Mouse (Mus musculus): Measurements from ENCODE around the gene Rab3il1. TPM values are rescaled to one million over a fixed set of nuclear protein-coding genes. Genes with fewer than 3 reads are reported as not detected.
A peak's percentile ranks its signal among the peaks of the same experiment; 100 is the strongest.

Rab3il1 gene
- total and polyA plus RNA-seq, 3 experiments, result 0.04 TPM; not detected in 2

GRCm38 (mm10) chr19:10071892-10072291, 70.4 kb downstream of the Rab3il1 start:
- H3K36me3 ChIP-seq (replicated peaks in 1 of 2; ENCODE audit: control insufficient read depth in 1 of 2, insufficient read depth in 1 of 2, low read length in 1 of 2), result no peaks in the 10 kb centered on the region
- H3K4me3 ChIP-seq (replicated peaks in 1 of 3; ENCODE audit: low read depth in 2 of 3, low read length in 2 of 3, poor library complexity in 1 of 3), result no peak overlapping the region
- H3K27me3 ChIP-seq (replicated peaks), result no peaks in the 10 kb centered on the region
- peak; percentile 57 for DNase-seq (ENCODE audit: extremely low read depth)
- H3K9ac ChIP-seq (ENCODE audit: insufficient read depth, low read depth), result no peak overlapping the region
- in situ Hi-C loops (cut with MboI; ENCODE audit: low pct_ligation_motif_present, low pct_unique_long_range_greater_than_20kb, low sequenced_read_pairs) (no loop called here), dilution Hi-C loops (cut with MboI; ENCODE audit: extremely low pct_ligation_motif_present, extremely low pct_unique_long_range_greater_than_20kb, low sequenced_read_pairs) (no loop called here)
- no peaks in the 10 kb centered on the region for H3K79me2 ChIP-seq (replicated peaks; ENCODE audit: control insufficient read depth, extremely low read depth, insufficient read depth, poor library complexity, severe bottlenecking)
- H3K9me3 ChIP-seq (replicated peaks; ENCODE audit: low read length), result peaks cover 18% of the 10 kb centered on the region
- peaks cover 3 to 28% of the 10 kb centered on the region in 2 experiments; a peak in 2 of 4 replicates for H3K4me1 ChIP-seq (ENCODE audit: control insufficient read depth in 1 of 2, insufficient read depth in 2 of 2)
- no peak overlapping the region for H3K27ac ChIP-seq (ENCODE audit: insufficient read depth, low read depth)
- no peak for TF ChIP-seq MYC (IDR thresholded peaks at IDR 0.05; ENCODE audit: low read depth, low read length)
- no peak for TF ChIP-seq RCOR1 (conservative IDR thresholded peaks at IDR 0.05; ENCODE audit: low read depth, low read length)
- TF ChIP-seq NELFE (IDR thresholded peaks at IDR 0.05; ENCODE audit: low read depth, low read length), result no peak
- TF ChIP-seq ETS1 (conservative IDR thresholded peaks at IDR 0.05; ENCODE audit: low read depth, low read length), result no peak
- no peak for TF ChIP-seq MXI1 (IDR thresholded peaks at IDR 0.05; ENCODE audit: low read depth, low read length)
- TF ChIP-seq MEF2A (IDR thresholded peaks at IDR 0.05; ENCODE audit: borderline replicate concordance, low read depth, low read length), result no peak
- no peak for TF ChIP-seq ZC3H11A (IDR thresholded peaks at IDR 0.05; ENCODE audit: low read depth, low read length)
- no peak for TF ChIP-seq SIN3A (IDR thresholded peaks at IDR 0.05; ENCODE audit: low read length)
- peak; percentile 16; the same call in 1 of the 2 replicates for TF ChIP-seq EP300 (IDR thresholded peaks at IDR 0.05; ENCODE audit: low read length)
- TF ChIP-seq BHLHE40 (IDR thresholded peaks at IDR 0.05; ENCODE audit: low read depth, low read length), result peak; percentile 64
- no peak overlapping the region for H3K4me2 ChIP-seq (ENCODE audit: insufficient read depth, low read depth, poor library complexity, severe bottlenecking)

DNA sequence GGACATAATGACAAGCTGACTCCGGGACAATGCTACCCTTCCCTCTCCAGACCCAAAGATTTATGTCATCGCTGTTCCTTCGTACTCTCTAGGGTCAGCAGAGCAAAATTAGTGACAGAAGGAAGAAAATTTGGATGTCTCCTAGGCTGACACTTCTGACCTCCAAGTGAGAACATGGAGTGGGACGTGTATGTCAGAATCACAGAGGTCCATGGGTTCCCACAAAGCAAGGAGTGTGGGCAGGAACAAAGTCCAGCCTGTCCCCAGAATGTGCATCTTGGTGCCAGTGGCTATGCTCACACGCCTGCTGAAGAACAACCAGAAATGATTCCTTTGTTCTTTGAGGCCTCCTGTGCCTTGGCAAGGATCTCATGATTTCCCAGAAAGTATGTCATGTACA, 71.7 kb downstream of the Rab3il1 start:
- H3K9ac ChIP-seq (ENCODE audit: insufficient read depth, low read depth), result no peak overlapping the region
- in situ Hi-C loops (cut with MboI; ENCODE audit: low pct_ligation_motif_present, low pct_unique_long_range_greater_than_20kb, low sequenced_read_pairs), result no loop called here
- peaks cover 3 to 25% of the 10 kb centered on the region in 2 experiments; a peak in 2 of 4 replicates for H3K4me1 ChIP-seq (ENCODE audit: control insufficient read depth in 1 of 2, insufficient read depth in 2 of 2)
- no peaks in the 10 kb centered on the region for H3K79me2 ChIP-seq (replicated peaks; ENCODE audit: control insufficient read depth, extremely low read depth, insufficient read depth, poor library complexity, severe bottlenecking)
- DNase-seq (ENCODE audit: extremely low read depth), result no peak
- H3K9me3 ChIP-seq (replicated peaks; ENCODE audit: low read length), result peaks cover 18% of the 10 kb centered on the region
- H3K27me3 ChIP-seq (replicated peaks), result no peaks in the 10 kb centered on the region
- no peak overlapping the region for H3K4me3 ChIP-seq (replicated peaks in 1 of 3; ENCODE audit: low read depth in 2 of 3, low read length in 2 of 3, poor library complexity in 1 of 3)
- no peak overlapping the region for H3K27ac ChIP-seq (ENCODE audit: insufficient read depth, low read depth)
- H3K4me2 ChIP-seq (ENCODE audit: insufficient read depth, low read depth, poor library complexity, severe bottlenecking), result no peak overlapping the region
- H3K36me3 ChIP-seq (replicated peaks in 1 of 2; ENCODE audit: control insufficient read depth in 1 of 2, insufficient read depth in 1 of 2, low read length in 1 of 2), result no peaks in the 10 kb centered on the region
- no peak for TF ChIP-seq NELFE (IDR thresholded peaks at IDR 0.05; ENCODE audit: low read depth, low read length)
- TF ChIP-seq ZMIZ1 (IDR thresholded peaks at IDR 0.05; ENCODE audit: low read depth, low read length), result no peak
- TF ChIP-seq BHLHE40 (IDR thresholded peaks at IDR 0.05; ENCODE audit: low read depth, low read length), result no peak
- TF ChIP-seq POLR2AphosphoS2 (IDR thresholded peaks at IDR 0.05; ENCODE audit: low read depth, low read length), result no peak
- no peak for TF ChIP-seq SIN3A (IDR thresholded peaks at IDR 0.05; ENCODE audit: low read length)
- no peak for TF ChIP-seq MXI1 (IDR thresholded peaks at IDR 0.05; ENCODE audit: low read depth, low read length)
- TF ChIP-seq ZKSCAN1 (IDR thresholded peaks at IDR 0.05; ENCODE audit: borderline replicate concordance, low read depth, low read length), result no peak
- dilution Hi-C loops (cut with MboI; ENCODE audit: extremely low pct_ligation_motif_present, extremely low pct_unique_long_range_greater_than_20kb, low sequenced_read_pairs), result no loop called here

DNA sequence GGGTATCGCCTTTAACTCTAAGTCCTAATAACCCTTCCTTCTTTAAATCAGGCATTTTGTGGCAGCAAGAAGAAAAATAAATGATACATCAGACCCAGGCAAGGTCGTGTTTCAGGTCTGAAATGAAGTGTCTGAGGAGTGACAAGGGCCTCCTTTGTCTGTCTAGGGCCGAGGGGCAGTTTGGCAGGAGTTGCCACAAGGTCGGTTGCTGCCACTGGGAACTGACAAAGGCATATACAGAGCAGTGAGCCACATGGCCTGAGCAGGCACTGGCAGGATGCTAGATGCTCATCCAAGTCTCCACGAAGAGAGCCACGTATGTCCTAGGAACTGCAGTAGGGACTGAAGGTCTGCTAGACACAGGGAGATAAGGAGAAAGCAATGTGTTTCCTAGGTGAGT, 76.9 kb downstream of the Rab3il1 start:
- H3K4me3 ChIP-seq (replicated peaks in 1 of 3; ENCODE audit: low read depth in 2 of 3, low read length in 2 of 3, poor library complexity in 1 of 3), result no peak overlapping the region
- in situ Hi-C loops (cut with MboI; ENCODE audit: low pct_ligation_motif_present, low pct_unique_long_range_greater_than_20kb, low sequenced_read_pairs) (no loop called here), dilution Hi-C loops (cut with MboI; ENCODE audit: extremely low pct_ligation_motif_present, extremely low pct_unique_long_range_greater_than_20kb, low sequenced_read_pairs) (no loop called here)
- H3K36me3 ChIP-seq (replicated peaks in 1 of 2; ENCODE audit: control insufficient read depth in 1 of 2, insufficient read depth in 1 of 2, low read length in 1 of 2), result no peaks in the 10 kb centered on the region
- no peaks in the 10 kb centered on the region for H3K27me3 ChIP-seq (replicated peaks)
- H3K9me3 ChIP-seq (replicated peaks; ENCODE audit: low read length), result no peaks in the 10 kb centered on the region
- no peak overlapping the region for H3K9ac ChIP-seq (ENCODE audit: insufficient read depth, low read depth)
- no peak for DNase-seq (ENCODE audit: extremely low read depth)
- no peaks in the 10 kb centered on the region for H3K79me2 ChIP-seq (replicated peaks; ENCODE audit: control insufficient read depth, extremely low read depth, insufficient read depth, poor library complexity, severe bottlenecking)
- no peak overlapping the region for H3K4me2 ChIP-seq (ENCODE audit: insufficient read depth, low read depth, poor library complexity, severe bottlenecking)
- H3K4me1 ChIP-seq (ENCODE audit: control insufficient read depth in 1 of 2, insufficient read depth in 2 of 2), result no peaks in the 10 kb centered on the region
- H3K27ac ChIP-seq (ENCODE audit: insufficient read depth, low read depth), result no peak overlapping the region
- TF ChIP-seq TBP (conservative IDR thresholded peaks at IDR 0.05; ENCODE audit: low read depth, low read length), result no peak
- TF ChIP-seq MAX (IDR thresholded peaks at IDR 0.05; ENCODE audit: low read length), result no peak
- no peak for TF ChIP-seq ETS1 (conservative IDR thresholded peaks at IDR 0.05; ENCODE audit: low read depth, low read length)
- no peak for TF ChIP-seq KAT2A (IDR thresholded peaks at IDR 0.05; ENCODE audit: insufficient replicate concordance, low read length)
- no peak for TF ChIP-seq EP300 (IDR thresholded peaks at IDR 0.05; ENCODE audit: low read length)
- no peak for TF ChIP-seq USF2 (conservative IDR thresholded peaks at IDR 0.05; ENCODE audit: low read depth, low read length)
- TF ChIP-seq E2F4 (IDR thresholded peaks at IDR 0.05; ENCODE audit: insufficient replicate concordance, low read depth, low read length), result no peak
- TF ChIP-seq ELF1 (IDR thresholded peaks at IDR 0.05; ENCODE audit: low read depth, low read length), result no peak
- TF ChIP-seq JUND (conservative IDR thresholded peaks at IDR 0.05; ENCODE audit: low read depth, low read length), result no peak
